Mouse (Mus musculus) hindbrain, embryonic 15.5 days (tissue): ENCODE results near the gene Gps1. TPM values are rescaled to one million over a fixed set of nuclear protein-coding genes. Genes with fewer than 3 reads are reported as not detected.
A peak's percentile ranks its signal among the peaks of the same experiment; 100 is the strongest.

ENCODE experiments used
- ATAC-seq: fragments of 200-750 bp; cut with Nextera tagmentation; 2 replicates; pipeline ENCODE4 v1.8.0; 2017; ENCODE audit warnings: low read depth, moderate number of reproducible peaks, moderate TSS enrichment; ENCODE audit not compliant: low FRiP score
- H3K27ac ChIP-seq: fragments of 300-500 bp; sonication (generic); replicated peaks from 2 replicates; pipeline ENCODE4 v1.5.1; 2015; ENCODE audit warnings: mild to moderate bottlenecking, inconsistent platforms
- H3K27me3 ChIP-seq: fragments of 300-500 bp; sonication (generic); 2 replicates; pipeline ENCODE4 v1.6.1; 2015; ENCODE audit warnings: control low read depth, inconsistent platforms
- H3K36me3 ChIP-seq: fragments of 300-500 bp; sonication (generic); 2 replicates; pipeline ENCODE4 v1.6.1; 2015; ENCODE audit warnings: control low read depth, inconsistent platforms
- H3K4me1 ChIP-seq: fragments of 300-500 bp; sonication (generic); replicated peaks from 2 replicates; pipeline ENCODE4 v1.6.1; 2015; ENCODE audit warnings: control low read depth, inconsistent platforms
- H3K4me2 ChIP-seq: fragments of 300-500 bp; sonication (generic); 2 replicates; pipeline ENCODE4 v1.6.1; 2015; ENCODE audit warnings: moderate library complexity, mild to moderate bottlenecking, inconsistent platforms
- H3K4me3 ChIP-seq: fragments of 300-500 bp; sonication (generic); 2 replicates; pipeline ENCODE4 v1.5.1; 2015; ENCODE audit warnings: mild to moderate bottlenecking, inconsistent platforms
- H3K9ac ChIP-seq: fragments of 300-500 bp; sonication (generic); 2 replicates; pipeline ENCODE4 v1.6.1; 2015; ENCODE audit warnings: inconsistent platforms
- H3K9me3 ChIP-seq: fragments of 300-500 bp; sonication (generic); 2 replicates; pipeline ENCODE4 v1.6.1; 2016; ENCODE audit warnings: control low read depth, inconsistent platforms
- WGBS: fragments of 180-500 bp; shearing (Covaris S2); methylation state at CpG from one replicate; pipeline ENCODE4 v1.1.7; 2015; 5-methylcytosine and 5-hydroxymethylcytosine counted together
- polyA plus RNA-seq: library from polyadenylated mRNA; unstranded; fragments of >200 nt; fragmentation: Nextera tagmentation; extraction: Ambion mirVana; gene quantifications from 2 replicates; pipeline ENCODE4 v1.2.1, GENCODE M21; 2015

The Gps1 gene
- polyA plus RNA-seq, 1 experiment from 2014 or later, result 300 TPM

GRCm38 (mm10) chr11:120812068-120812467 is 28.0 kb downstream of the Gps1 start:
- H3K9ac ChIP-seq, result no peak overlapping the region
- H3K9me3 ChIP-seq, result no peaks in the 10 kb centered on the region
- H3K4me1 ChIP-seq, result no peaks in the 10 kb centered on the region
- H3K27me3 ChIP-seq, result no peaks in the 10 kb centered on the region
- no peak overlapping the region for H3K4me3 ChIP-seq
- peaks cover 99% of the 10 kb centered on the region for H3K36me3 ChIP-seq
- ATAC-seq, result no peak
- H3K27ac ChIP-seq, result no peak overlapping the region
- no peak overlapping the region for H3K4me2 ChIP-seq
- WGBS, result 96% methylated on average over 16 of the region's 16 CpGs

DNA sequence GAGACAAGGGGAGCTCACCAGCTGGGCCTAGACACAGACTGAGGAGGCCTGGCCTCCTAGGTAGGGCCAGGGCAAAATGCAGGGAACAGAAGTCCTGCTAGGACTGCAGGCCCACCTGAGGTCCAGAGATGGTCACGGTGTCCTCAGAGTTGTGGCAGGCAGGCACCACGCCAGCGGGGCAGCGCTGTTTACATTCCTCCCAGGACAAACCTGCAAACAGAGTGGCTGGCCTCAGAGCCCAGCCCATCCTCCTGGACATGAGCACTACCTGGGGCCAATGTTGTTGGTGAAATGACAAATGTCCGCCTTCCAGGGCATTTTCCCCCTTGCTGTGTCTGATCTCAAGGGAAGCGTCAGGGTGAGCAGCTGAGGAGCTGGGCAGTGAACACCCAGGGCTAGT is 33.3 kb downstream of the Gps1 start:
- Histone ChIP-seq H3K9ac (no peak overlapping the region), H3K36me3 (peaks cover 87% of the 10 kb centered on the region), H3K4me2 (no peak overlapping the region), H3K9me3 (no peaks in the 10 kb centered on the region), H3K27ac (no peak overlapping the region), H3K4me1 (peaks cover 21% of the 10 kb centered on the region), H3K4me3 (no peak overlapping the region), H3K27me3 (no peaks in the 10 kb centered on the region)
- WGBS, result 91% methylated on average over 6 of the region's 6 CpGs
- ATAC-seq, result no peak

DNA sequence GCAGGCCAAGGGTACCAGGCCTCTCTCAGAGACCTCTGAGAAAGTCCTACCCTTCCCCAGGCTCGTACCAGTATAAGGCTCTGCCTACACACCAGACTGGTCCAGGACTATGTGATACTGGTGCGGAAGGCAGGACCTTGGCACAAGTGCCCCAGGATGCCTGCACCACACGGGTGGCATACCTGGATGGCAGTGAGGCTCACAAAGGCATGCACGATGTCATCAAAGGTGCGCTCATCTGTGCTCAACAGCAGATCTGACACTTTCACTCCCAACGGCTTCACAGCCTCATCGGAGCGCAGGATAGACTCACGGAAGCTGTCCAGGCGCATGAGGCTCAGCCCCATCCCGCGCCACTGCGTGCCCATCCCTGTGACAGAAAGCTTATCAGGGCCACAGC is 34.2 kb downstream of the Gps1 start:
- Histone ChIP-seq H3K4me1 (peaks cover 29% of the 10 kb centered on the region), H3K9me3 (no peaks in the 10 kb centered on the region), H3K27ac (no peak overlapping the region), H3K4me3 (no peak overlapping the region), H3K27me3 (no peaks in the 10 kb centered on the region), H3K9ac (no peak overlapping the region), H3K4me2 (no peak overlapping the region), H3K36me3 (peaks cover 78% of the 10 kb centered on the region)
- WGBS, result 95% methylated on average over 13 of the region's 13 CpGs
- no peak for ATAC-seq

DNA sequence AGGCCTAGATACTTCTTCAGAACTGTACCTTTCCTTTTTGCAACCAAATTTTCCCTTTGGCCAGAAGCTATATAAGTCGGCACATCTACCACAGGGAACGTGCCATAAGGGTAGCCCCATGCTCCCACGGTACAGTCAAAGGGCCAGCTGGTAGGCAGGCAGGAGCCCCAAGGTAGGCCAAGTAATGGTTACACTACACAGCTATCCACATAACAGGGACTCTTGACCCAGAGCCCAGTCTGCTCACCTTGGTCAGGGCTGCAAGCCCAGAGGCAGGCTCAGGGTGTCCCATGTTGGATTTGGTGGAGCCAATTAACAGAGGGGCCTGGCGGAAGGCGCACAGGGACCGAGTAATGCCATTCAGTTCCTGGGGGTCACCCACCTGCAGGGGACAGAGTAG is 35.5 kb downstream of the Gps1 start:
- WGBS, result 97% methylated on average over 6 of the region's 6 CpGs
- H3K27ac ChIP-seq, result no peak overlapping the region
- peaks cover 29% of the 10 kb centered on the region for H3K4me1 ChIP-seq
- H3K9me3 ChIP-seq, result no peaks in the 10 kb centered on the region
- no peaks in the 10 kb centered on the region for H3K27me3 ChIP-seq
- ATAC-seq, result no peak
- H3K4me3 ChIP-seq, result no peak overlapping the region
- H3K4me2 ChIP-seq, result no peak overlapping the region
- H3K9ac ChIP-seq, result no peak overlapping the region
- peaks cover 65% of the 10 kb centered on the region for H3K36me3 ChIP-seq

GRCm38 (mm10) chr11:120820546-120820945 is 36.5 kb downstream of the Gps1 start:
- no peak overlapping the region for H3K9ac ChIP-seq
- no peak overlapping the region for H3K27ac ChIP-seq
- no peak for ATAC-seq
- H3K27me3 ChIP-seq, result no peaks in the 10 kb centered on the region
- H3K4me3 ChIP-seq, result no peak overlapping the region
- 83% methylated on average over 14 of the region's 14 CpGs for WGBS
- H3K9me3 ChIP-seq, result no peaks in the 10 kb centered on the region
- peak overlapping the region; percentile 85; the same call in 1 of the 2 replicates for H3K4me2 ChIP-seq
- peaks cover 56% of the 10 kb centered on the region for H3K36me3 ChIP-seq
- H3K4me1 ChIP-seq, result peaks cover 38% of the 10 kb centered on the region

DNA sequence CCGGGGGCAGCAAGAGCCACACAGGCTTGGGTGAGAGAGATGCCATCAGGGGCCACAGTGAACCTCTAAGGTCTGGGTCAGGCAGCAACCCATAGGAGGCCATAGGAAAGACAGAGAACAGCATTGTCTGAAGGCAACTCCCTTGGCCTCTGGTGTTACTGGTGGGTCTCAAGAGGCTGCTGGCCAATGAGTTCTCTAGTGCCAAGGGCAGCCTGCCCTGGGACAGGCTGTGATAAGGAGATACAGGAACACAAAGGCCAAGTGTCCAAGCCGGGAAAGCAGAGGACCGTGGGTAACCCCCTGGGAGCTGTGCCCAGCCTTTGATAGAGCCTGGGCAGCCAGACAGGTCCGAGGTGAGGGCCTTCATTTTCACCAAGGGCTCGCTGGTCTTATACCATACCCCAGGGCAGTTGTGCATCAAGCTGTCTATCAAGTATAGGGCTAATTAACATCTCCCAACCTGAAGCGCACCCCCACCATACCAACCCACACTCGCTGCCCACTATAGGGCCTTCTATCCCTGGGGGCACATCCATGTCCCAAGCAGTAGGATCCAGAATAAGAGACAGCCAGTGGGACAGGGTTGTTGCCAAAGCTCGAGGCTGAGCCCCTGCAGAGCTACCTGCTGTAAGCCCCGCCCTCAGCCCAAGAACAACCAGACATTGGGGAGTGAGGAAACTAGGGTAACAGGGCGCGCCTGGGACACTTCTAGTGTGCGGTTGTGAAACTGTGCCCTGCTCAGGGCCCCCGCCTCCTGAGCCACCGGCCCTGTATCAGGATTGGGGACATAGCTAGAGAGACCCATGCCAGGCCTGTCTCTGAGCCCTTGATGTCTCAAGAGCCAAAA is 37.2 kb downstream of the Gps1 start:
- H3K27ac ChIP-seq, result no peak overlapping the region
- peaks cover 49% of the 10 kb centered on the region for H3K36me3 ChIP-seq
- H3K27me3 ChIP-seq, result no peaks in the 10 kb centered on the region
- peaks cover 45% of the 10 kb centered on the region for H3K4me1 ChIP-seq
- H3K9me3 ChIP-seq, result no peaks in the 10 kb centered on the region
- no peak for ATAC-seq
- H3K9ac ChIP-seq, result peak overlapping the region; percentile 85
- H3K4me2 ChIP-seq, result peak overlapping the region; percentile 85
- H3K4me3 ChIP-seq, result peak overlapping the region; percentile 64
- WGBS, result 77% methylated on average over 14 of the region's 14 CpGs

GRCm38 (mm10) chr11:120822321-120822720 is 38.2 kb downstream of the Gps1 start:
- no peak for ATAC-seq
- no peaks in the 10 kb centered on the region for H3K27me3 ChIP-seq
- H3K9me3 ChIP-seq, result no peaks in the 10 kb centered on the region
- peaks cover 45% of the 10 kb centered on the region for H3K4me1 ChIP-seq
- H3K4me2 ChIP-seq, result peak overlapping the region; percentile 85
- no peak overlapping the region for H3K27ac ChIP-seq
- H3K9ac ChIP-seq, result peak overlapping the region; percentile 85
- H3K36me3 ChIP-seq, result peaks cover 38% of the 10 kb centered on the region
- H3K4me3 ChIP-seq, result peak overlapping the region; percentile 64
- WGBS, result 64% methylated on average over 4 of the region's 4 CpGs

DNA sequence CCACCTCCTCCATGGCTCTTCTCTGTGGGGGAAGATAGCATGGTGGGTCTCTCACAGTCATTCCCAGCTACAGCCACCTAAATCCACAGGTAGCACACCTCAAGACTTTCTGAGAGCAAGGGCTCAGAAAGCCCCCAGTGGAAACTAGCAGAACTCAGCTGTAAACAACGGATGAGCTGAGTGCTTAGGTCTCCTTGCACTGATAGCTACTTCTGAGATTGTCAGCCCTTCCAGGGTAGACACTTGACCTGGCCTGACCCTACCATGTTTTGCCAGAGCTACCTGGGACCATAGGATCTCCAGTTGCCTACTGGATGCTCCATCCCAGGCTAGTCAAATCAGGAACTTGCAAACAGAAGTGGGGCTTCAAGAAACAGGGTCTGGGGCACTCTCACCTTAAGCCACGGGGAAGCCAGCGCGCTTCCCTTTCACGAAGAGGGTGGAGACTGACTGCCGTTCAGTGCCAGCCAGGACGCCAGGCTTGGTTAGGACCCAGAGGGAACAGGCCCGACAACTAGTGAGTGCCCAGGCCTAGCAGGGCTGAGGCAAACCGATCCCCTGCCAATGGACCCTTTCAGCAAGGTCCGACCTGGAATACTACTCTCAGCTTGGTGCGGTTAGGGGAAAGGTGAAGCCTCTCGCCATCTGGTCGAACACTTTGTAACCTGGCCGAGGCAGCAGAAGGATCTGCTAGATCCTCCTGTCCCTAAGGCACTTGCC is 38.9 kb downstream of the Gps1 start:
- Histone ChIP-seq H3K9me3 (no peaks in the 10 kb centered on the region), H3K4me1 (peaks cover 45% of the 10 kb centered on the region), H3K4me2 (peak overlapping the region; percentile 85), H3K27ac (peak overlapping the region; percentile 100), H3K4me3 (peak overlapping the region; percentile 64), H3K36me3 (peaks cover 32% of the 10 kb centered on the region), H3K9ac (peak overlapping the region; percentile 85), H3K27me3 (no peaks in the 10 kb centered on the region)
- 1% methylated on average over 14 of the region's 14 CpGs for WGBS
- no peak for ATAC-seq

GRCm38 (mm10) chr11:120823551-120823947 is 39.5 kb downstream of the Gps1 start:
- Histone ChIP-seq H3K9me3 (no peaks in the 10 kb centered on the region), H3K4me3 (peak overlapping the region; percentile 64), H3K9ac (peak overlapping the region; percentile 85), H3K4me1 (peaks cover 45% of the 10 kb centered on the region), H3K36me3 (peaks cover 26% of the 10 kb centered on the region), H3K4me2 (peak overlapping the region; percentile 85), H3K27ac (peak overlapping the region; percentile 100), H3K27me3 (no peaks in the 10 kb centered on the region)
- WGBS, result 0% methylated on average over 37 of the region's 40 CpGs
- peak; percentile 39 for ATAC-seq

GRCm38 (mm10) chr11:120823956-120824786 is 40.1 kb downstream of the Gps1 start, which contains the start of gene Fasn:
TSS of gene Fasn (minus strand) at chr11:120824547.
- WGBS, result under 1% methylated on average over 94 of the region's 109 CpGs
- peak within 1 kb of the TSS; percentile 85 for H3K4me2 ChIP-seq
- peaks cover 45% of the 10 kb centered on the region for H3K4me1 ChIP-seq
- H3K27me3 ChIP-seq, result no peaks in the 10 kb centered on the region
- H3K4me3 ChIP-seq, result peak within 1 kb of the TSS; percentile 64
- H3K9me3 ChIP-seq, result no peaks in the 10 kb centered on the region
- H3K36me3 ChIP-seq, result peaks cover 20% of the 10 kb centered on the region
- peak; percentile 94 for ATAC-seq
- H3K27ac ChIP-seq, result peak within 1 kb of the TSS; percentile 100
- peak within 1 kb of the TSS; percentile 85 for H3K9ac ChIP-seq

DNA sequence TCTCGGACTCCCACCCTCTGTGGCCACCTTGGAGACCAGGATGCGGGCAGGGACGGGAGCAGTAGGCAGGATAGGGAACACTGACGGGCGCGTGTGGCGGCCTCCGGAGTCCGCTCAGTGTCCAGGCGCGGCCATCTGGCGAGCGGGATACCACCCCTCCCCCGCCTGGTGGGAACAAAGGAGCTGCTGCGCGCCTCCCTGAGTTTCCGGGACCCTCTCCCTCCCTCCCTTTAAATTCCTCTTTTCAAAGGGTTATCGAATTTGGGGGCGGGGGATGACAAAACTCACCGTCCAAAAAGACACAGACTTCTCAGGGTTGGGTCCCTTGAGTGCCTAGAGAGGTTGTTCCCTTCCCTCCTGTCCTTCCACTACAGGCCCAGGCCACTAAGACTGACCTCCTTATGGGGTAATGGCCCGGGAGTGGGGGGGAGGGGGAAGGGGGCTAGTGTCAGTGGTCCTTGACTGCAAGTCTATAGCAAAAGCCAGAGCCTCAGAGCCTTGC is 40.8 kb downstream of the Gps1 start:
- H3K36me3 ChIP-seq, result peaks cover 13% of the 10 kb centered on the region; the same call in 1 of the 2 replicates
- peak; percentile 4; the same call in 1 of the 2 replicates for ATAC-seq
- H3K9me3 ChIP-seq, result no peaks in the 10 kb centered on the region
- no peaks in the 10 kb centered on the region for H3K27me3 ChIP-seq
- H3K4me1 ChIP-seq, result peaks cover 45% of the 10 kb centered on the region
- peak overlapping the region; percentile 100 for H3K27ac ChIP-seq
- WGBS, result under 1% methylated on average over 21 of the region's 21 CpGs
- H3K4me3 ChIP-seq, result peak overlapping the region; percentile 64
- H3K4me2 ChIP-seq, result peak overlapping the region; percentile 85
- H3K9ac ChIP-seq, result peak overlapping the region; percentile 85
